ENCODE assay signal across 8 mouse cellular contexts in the genomic region with DNA sequence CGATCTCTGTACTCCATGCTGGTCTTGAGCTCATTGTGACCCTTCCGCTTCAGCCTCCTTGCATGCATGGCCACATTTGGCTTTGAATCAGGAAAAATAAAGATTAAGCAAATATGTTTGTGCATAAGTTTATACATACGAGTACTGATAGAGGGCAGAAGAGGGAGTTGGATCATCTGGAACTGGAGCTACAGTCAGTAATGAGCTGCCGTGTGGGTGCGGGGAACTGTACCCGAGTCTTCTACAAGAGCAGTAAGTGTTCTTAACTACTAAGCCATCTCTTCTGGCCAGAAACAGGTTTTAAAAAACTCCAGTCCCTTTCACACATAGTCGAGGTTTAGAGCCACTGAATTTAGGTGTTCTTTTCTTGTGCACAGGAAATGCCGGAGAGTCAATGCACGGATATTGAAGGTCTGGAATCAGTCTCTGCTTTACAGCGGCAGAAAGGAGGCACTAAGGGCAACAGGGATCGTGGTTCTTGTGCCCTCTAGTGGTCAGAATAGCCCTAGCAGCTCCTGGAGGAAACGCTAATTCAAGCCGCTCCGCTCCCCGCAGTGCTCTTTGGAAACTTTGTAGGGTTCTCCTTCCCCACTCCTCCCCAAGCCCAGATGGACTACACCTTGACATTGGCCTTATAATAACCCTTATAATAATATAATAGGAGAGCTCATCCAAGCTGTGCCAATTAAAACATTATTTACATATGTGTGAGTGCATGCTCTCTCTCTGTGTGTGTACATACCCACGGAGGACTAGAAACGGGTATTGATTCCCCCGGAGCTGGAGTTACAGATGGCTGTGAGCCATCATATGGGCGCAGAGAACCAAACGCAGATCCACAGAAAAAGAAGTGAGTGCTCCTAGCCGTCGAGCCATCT. TPM values are rescaled to one million over a fixed set of nuclear protein-coding genes. Genes with fewer than 3 reads are reported as not detected.
DNase-seq lines count a peak whose midpoint lies in the region; ATAC-seq lines count a peak whose summit lies in the region.

No protein-coding gene starts in this region.

- peak; percentile 82 for DNase-seq in ZHBTc4 (ENCODE audit: low read depth, low spot score)
- DNase-seq in cerebellum, postnatal 10 days = peak; percentile 85 to 90
- DNase-seq in frontal cortex, adult 2 months (ENCODE audit: extremely low spot score in 1 of 2, low spot score in 1 of 2) = peak; percentile 23 to 88
- DNase-seq in layer of hippocampus, postnatal 10 days (ENCODE audit: low spot score in 2 of 2) = peak; percentile 82 to 85
- peak; percentile 83 for DNase-seq in lung, postnatal 10 days
- peak; percentile 41 for DNase-seq in retina, adult 2 months (ENCODE audit: low read depth, low spot score)
- DNase-seq in urinary bladder, adult 2 months (ENCODE audit: low spot score) = peak; percentile 30

- 33% methylated on average over 22 of the region's 22 CpGs for WGBS in hindbrain, embryonic 12.5 days

- no peaks in the 10 kb centered on the region for H3K9me3 ChIP-seq in hindbrain, embryonic 12.5 days (replicated peaks)

- H3K36me3 ChIP-seq in hindbrain, embryonic 12.5 days = no peaks in the 10 kb centered on the region

- no peak overlapping the region for H3K4me3 ChIP-seq in hindbrain, embryonic 12.5 days

- H3K27me3 ChIP-seq in hindbrain, embryonic 12.5 days = peaks cover 10% of the 10 kb centered on the region; the same call in 1 of the 2 replicates

- peak; percentile 70 for ATAC-seq in hindbrain, embryonic 12.5 days (ENCODE audit: low FRiP score)

- no peaks in the 10 kb centered on the region for H3K4me1 ChIP-seq in hindbrain, embryonic 12.5 days

- H3K27ac ChIP-seq in hindbrain, embryonic 12.5 days = no peak overlapping the region

- H3K9ac ChIP-seq in hindbrain, embryonic 12.5 days = no peak overlapping the region

- H3K4me2 ChIP-seq in hindbrain, embryonic 12.5 days (replicated peaks) = peak overlapping the region; percentile 36

RNA-seq across cellular contexts. Expression of gene Gramd1a, which starts 21.4 kb away (rescaled TPM):
- 174 and 186 TPM in 2 replicates for polyA plus RNA-seq in frontal cortex, adult 2 months (2012; rRNA removed)
- polyA plus RNA-seq in hindbrain, embryonic 12.5 days (2016; fragmentation: Nextera tagmentation; extraction: Ambion mirVana) = 185 and 202 TPM in 2 replicates
- total RNA-seq in layer of hippocampus, postnatal 10 days (2021) = 100 to 1,000 TPM; 143 to 144 TPM
- 49.4 and 60.1 TPM in 2 replicates for polyA plus RNA-seq in urinary bladder, adult 2 months (2012; rRNA removed)

RNA-seq across cellular contexts. Expression of gene Scn1b, which starts 50.3 kb away (rescaled TPM):
- 627 and 752 TPM in 2 replicates for polyA plus RNA-seq in frontal cortex, adult 2 months (2012; rRNA removed)
- 2.7 and 3.8 TPM in 2 replicates for polyA plus RNA-seq in hindbrain, embryonic 12.5 days (2016; fragmentation: Nextera tagmentation; extraction: Ambion mirVana)
- total RNA-seq in layer of hippocampus, postnatal 10 days (2021) = 100 to 1,000 TPM; 264 to 274 TPM
- 49.1 and 54.5 TPM in 2 replicates for polyA plus RNA-seq in urinary bladder, adult 2 months (2012; rRNA removed)

Comparison
In these comparisons a context has a peak if more than half of its experiments do, and no peak if none do; other contexts are left out.
1. DNase-seq: peak in every context shown above with its lines; median percentile 88 in cerebellum, postnatal 10 days; 84 in layer of hippocampus, postnatal 10 days; 83 in lung, postnatal 10 days; 82 in ZHBTc4; 56 in frontal cortex, adult 2 months; 41 in retina, adult 2 months; 30 in urinary bladder, adult 2 months.
2. RNA of gene Scn1b, which starts 50.3 kb away (polyA plus RNA-seq): 627 to 752 TPM in frontal cortex, adult 2 months and 49.1 to 54.5 TPM in urinary bladder, adult 2 months; 2.7 to 3.8 TPM in hindbrain, embryonic 12.5 days; every median in the first group is over 10 times any median in the second.